16 mouse cellular contexts compared by ENCODE assay signal in genomic region chr7:100875822-100876221, GRCm38 (mm10). TPM values are rescaled to one million over a fixed set of nuclear protein-coding genes. Genes with fewer than 3 reads are reported as not detected.
DNase-seq lines count a peak whose midpoint lies in the region; ATAC-seq and TF ChIP-seq lines count a peak whose summit lies in the region.
"Had no signal": no experiment of that assay in that cellular context is flagged by ENCODE, and none has a peak within 500 bp of the region (broad histone marks: within the 10 kb centered on the region; RNA-seq: fewer than 3 reads in every experiment).

No protein-coding gene starts in this region.

- H3K9ac ChIP-seq in heart, embryonic 13.5 days = no peak overlapping the region
- H3K9ac ChIP-seq in liver, adult 2 months (ENCODE audit: low read depth, low read length) = no peak overlapping the region
- no peak overlapping the region for H3K9ac ChIP-seq in liver, embryonic 16.5 days (ENCODE audit: low read depth, low read length)
- H3K9ac ChIP-seq: forebrain, embryonic 13.5 days had no signal

- no peak for TF ChIP-seq CTCF in liver, adult 2 months (IDR thresholded peaks at IDR 0.05; ENCODE audit: low read depth, low read length)
- no peak for TF ChIP-seq CTCF in bone marrow macrophage, adult 2 months (IDR thresholded peaks at IDR 0.05; ENCODE audit: low read depth, low read length)

- H3K4me1 ChIP-seq in heart, embryonic 13.5 days = peaks cover 29% of the 10 kb centered on the region
- H3K4me1 ChIP-seq in liver, adult 2 months (ENCODE audit: control insufficient read depth, insufficient read depth, low read length) = peaks cover 6% of the 10 kb centered on the region; the same call in 1 of the 2 replicates
- peaks cover 26% of the 10 kb centered on the region for H3K4me1 ChIP-seq in bone marrow macrophage, adult 2 months (ENCODE audit: control insufficient read depth, insufficient read depth, low read length)
- H3K4me1 ChIP-seq in liver, embryonic 16.5 days (ENCODE audit: control insufficient read depth, low read depth, low read length) = peaks cover 5% of the 10 kb centered on the region

- no peak for TF ChIP-seq POLR2A in liver, adult 2 months (IDR thresholded peaks at IDR 0.05; ENCODE audit: extremely low read depth, insufficient read depth, low read length)
- no peak for TF ChIP-seq POLR2A in bone marrow macrophage, adult 2 months (IDR thresholded peaks at IDR 0.05; ENCODE audit: borderline replicate concordance, low read depth, low read length)

- H3K9me3 ChIP-seq in heart, embryonic 13.5 days = no peaks in the 10 kb centered on the region
- H3K9me3 ChIP-seq in liver, embryonic 16.5 days (replicated peaks; ENCODE audit: control insufficient read depth, low read length) = no peaks in the 10 kb centered on the region
- H3K9me3 ChIP-seq: forebrain, embryonic 13.5 days; hindbrain, embryonic 10.5 days; megakaryocyte, embryonic 14.5 days had no signal

- WGBS in heart, embryonic 13.5 days = 76% methylated on average over 1 of the region's 1 CpGs
- WGBS in liver, adult 2 months = 69% methylated on average over 1 of the region's 1 CpGs
- 17% methylated on average over 1 of the region's 1 CpGs for WGBS in liver, embryonic 16.5 days (ENCODE audit: insufficient replicate concordance)

- DNase-seq in heart, adult 9 months (ENCODE audit: low spot score in 2 of 2) = no peak
- DNase-seq in liver, adult 2 months (ENCODE audit: extremely low read depth, low read depth, low spot score) = peak; percentile 7
- no peak for DNase-seq in liver
- no peak for DNase-seq in adrenal gland, adult (ENCODE audit: inconsistent age in 2 of 2, low spot score in 1 of 2)
- DNase-seq in adrenal gland, adult 2 months = no peak
- DNase-seq: cerebellum, postnatal 14 days; kidney, adult 2 months; left cerebral cortex, postnatal 4 days; right cerebral cortex, adult 18-20 months had no signal

- peak overlapping the region; percentile 68 for H3K27ac ChIP-seq in heart, embryonic 13.5 days (replicated peaks)
- H3K27ac ChIP-seq in liver, adult 2 months (replicated peaks; ENCODE audit: insufficient read depth, low read depth, low read length) = peak overlapping the region; percentile 7; the same call in 1 of the 2 replicates
- peak overlapping the region; percentile 79 for H3K27ac ChIP-seq in bone marrow macrophage, adult 2 months (ENCODE audit: insufficient read depth, low read depth, low read length)
- 0 out of 2 replicates have a peak overlapping the region, but pooled peaks have one; percentile 41 for H3K27ac ChIP-seq in liver, embryonic 16.5 days (ENCODE audit: low read length)
- H3K27ac ChIP-seq: forebrain, embryonic 13.5 days; hindbrain, embryonic 10.5 days had no signal

- peaks cover 98% of the 10 kb centered on the region for H3K36me3 ChIP-seq in heart, embryonic 13.5 days
- H3K36me3 ChIP-seq in liver, adult 2 months (ENCODE audit: control insufficient read depth, insufficient read depth, low read length) = no peaks in the 10 kb centered on the region
- no peaks in the 10 kb centered on the region for H3K36me3 ChIP-seq in liver, embryonic 16.5 days (ENCODE audit: control insufficient read depth, insufficient read depth)

- no peaks in the 10 kb centered on the region for H3K27me3 ChIP-seq in heart, embryonic 13.5 days (replicated peaks)
- no peaks in the 10 kb centered on the region for H3K27me3 ChIP-seq in liver, adult 2 months (ENCODE audit: control insufficient read depth, insufficient read depth, low read length)
- H3K27me3 ChIP-seq in liver, embryonic 16.5 days (ENCODE audit: control insufficient read depth, insufficient read depth, low read depth, low read length) = no peaks in the 10 kb centered on the region
- H3K27me3 ChIP-seq: forebrain, embryonic 13.5 days had no signal

- no peak overlapping the region for H3K4me2 ChIP-seq in heart, embryonic 13.5 days
- H3K4me2 ChIP-seq in liver, embryonic 16.5 days (ENCODE audit: low read depth, low read length) = no peak overlapping the region
- H3K4me2 ChIP-seq: forebrain, embryonic 13.5 days had no signal

- H3K79me2 ChIP-seq in liver, adult 2 months (ENCODE audit: control insufficient read depth, insufficient read depth, low read length) = no peaks in the 10 kb centered on the region

- no peak overlapping the region for H3K4me3 ChIP-seq in heart, embryonic 13.5 days
- no peak overlapping the region for H3K4me3 ChIP-seq in liver, adult 2 months (ENCODE audit: insufficient read depth, low read depth, low read length)
- H3K4me3 ChIP-seq in bone marrow macrophage, adult 2 months (ENCODE audit: insufficient read depth, low read length) = no peak overlapping the region
- no peak overlapping the region for H3K4me3 ChIP-seq in liver, embryonic 16.5 days (ENCODE audit: low read depth, low read length)
- H3K4me3 ChIP-seq: forebrain, embryonic 13.5 days; hindbrain, embryonic 10.5 days; megakaryocyte, embryonic 14.5 days had no signal

- no peak for ATAC-seq in heart, embryonic 13.5 days (ENCODE audit: extremely low read depth, insufficient number of reproducible peaks, low FRiP score, low TSS enrichment)
- no peak for ATAC-seq in liver, embryonic 16.5 days (ENCODE audit: low read depth)
- ATAC-seq: forebrain, embryonic 13.5 days had no signal

RNA-seq across cellular contexts. Expression of gene Relt, which starts 12.6 kb away (rescaled TPM):
- polyA plus RNA-seq in heart, embryonic 13.5 days (2015; fragmentation: Nextera tagmentation; extraction: Ambion mirVana) = 2.9 and 3.7 TPM in 2 replicates
- total RNA-seq in liver, adult 2 months (2014; rRNA removed) = 0.37 and 2.1 TPM in 2 replicates
- 1.0 TPM in 2 replicates for polyA plus RNA-seq in liver, adult 2 months (2012; rRNA removed)
- polyA plus RNA-seq in bone marrow macrophage, adult 2 months (2012; ENCODE audit: insufficient read depth, insufficient read length, missing spikeins) = 6.3 and 6.9 TPM in 2 replicates
- 15.8 and 16.3 TPM in 2 replicates for polyA plus RNA-seq in liver, embryonic 16.5 days (2015; fragmentation: Nextera tagmentation; extraction: Ambion mirVana)
- total RNA-seq in adrenal gland, adult 2 months (2021) = 1 to 10 TPM; 1.3 to 2.5 TPM
- polyA plus RNA-seq in adrenal gland, adult 2 months (2012; rRNA removed) = 4.5 and 4.6 TPM in 2 replicates

RNA-seq across cellular contexts. Expression of gene Arhgef17, which starts 56.1 kb away (rescaled TPM):
- 5.2 and 5.7 TPM in 2 replicates for polyA plus RNA-seq in heart, embryonic 13.5 days (2015; fragmentation: Nextera tagmentation; extraction: Ambion mirVana)
- 1.2 and 2.1 TPM in 2 replicates for total RNA-seq in liver, adult 2 months (2014; rRNA removed)
- 1.4 and 1.8 TPM in 2 replicates for polyA plus RNA-seq in liver, adult 2 months (2012; rRNA removed)
- polyA plus RNA-seq in bone marrow macrophage, adult 2 months (2012; ENCODE audit: insufficient read depth, insufficient read length, missing spikeins) = 0.36 and 0.52 TPM in 2 replicates
- 0.57 and 0.87 TPM in 2 replicates for polyA plus RNA-seq in liver, embryonic 16.5 days (2015; fragmentation: Nextera tagmentation; extraction: Ambion mirVana)
- 10 to 100 TPM; 76.4 to 81.7 TPM for total RNA-seq in adrenal gland, adult 2 months (2021)
- 99.6 and 118 TPM in 2 replicates for polyA plus RNA-seq in adrenal gland, adult 2 months (2012; rRNA removed)
- total RNA-seq: neutrophil, adult 5-6 weeks had no signal

Comparison
In these comparisons a context has a peak if more than half of its experiments do, and no peak if none do; other contexts are left out.
1. H3K27ac ChIP-seq: peak in every context shown above with its lines; median percentile 79 in bone marrow macrophage, adult 2 months; 68 in heart, embryonic 13.5 days; 41 in liver, embryonic 16.5 days; 7 in liver, adult 2 months.
2. RNA of gene Arhgef17, which starts 56.1 kb away (polyA plus RNA-seq): 99.6 to 118 TPM in adrenal gland, adult 2 months; 5.2 to 5.7 TPM in heart, embryonic 13.5 days, 1.4 to 1.8 TPM in liver, adult 2 months, 0.57 to 0.87 TPM in liver, embryonic 16.5 days and 0.36 to 0.52 TPM in bone marrow macrophage, adult 2 months; every median in the first group is over 10 times any median in the second.